Mouse (Mus musculus) brain, embryonic 14.5 days (tissue): Measurements from ENCODE around the gene Ing1. TPM values are rescaled to one million over a fixed set of nuclear protein-coding genes. Genes with fewer than 3 reads are reported as not detected.

Source experiments
- DNase-seq: peaks from one replicate; pipeline ENCODE4 v3.0.0-alpha.2; 2011; ENCODE audit warnings: low read depth
- CTCF ChIP-seq: fragments of 200-500 bp; IDR thresholded peaks from 2 replicates; pipeline ENCODE4 v1.5.1; 2012; ENCODE audit warnings: inconsistent platforms, mild to moderate bottlenecking, moderate library complexity, borderline replicate concordance; ENCODE audit not compliant: insufficient read depth, insufficient read length; ENCODE audit errors: extremely low read depth
- POLR2A ChIP-seq: fragments of 200-500 bp; IDR thresholded peaks from 2 replicates; pipeline ENCODE4 v1.6.1; 2012; ENCODE audit warnings: mild to moderate bottlenecking, inconsistent platforms, borderline replicate concordance; ENCODE audit not compliant: poor library complexity, insufficient read depth, insufficient read length, severe bottlenecking; ENCODE audit errors: extremely low read depth
- polyA plus RNA-seq: library from polyadenylated mRNA; depleted of rRNA; stranded (reverse); fragments of >200 nt; gene quantifications from 2 replicates; pipeline ENCODE4 v1.2.3, GENCODE M21; 2012; rRNA removed

Gene Ing1
- polyA plus RNA-seq = 57.3 and 69.9 TPM in 2 replicates

- DNase-seq = peak; percentile 99
- TF ChIP-seq POLR2A = peak; percentile 59
- no peak for TF ChIP-seq CTCF
Observed at GRCm38 (mm10) chr8:11554799-11555719, at the start of gene Ing1. TSS of gene Ing1 (plus strand) at chr8:11555571.

- DNase-seq = no peak
- no peak for TF ChIP-seq CTCF
Observed at GRCm38 (mm10) chr8:11506074-11506473, 49.3 kb upstream of the Ing1 start.

- TF ChIP-seq CTCF (peak; percentile 67), POLR2A (no peak)
- peak; percentile 64 for DNase-seq
Observed at GRCm38 (mm10) chr8:11506802-11507201, 48.6 kb upstream of the Ing1 start.

GRCm38 (mm10) chr8:11508880-11509279 lies 46.5 kb upstream of the Ing1 start:
- TF ChIP-seq CTCF = no peak
- no peak for TF ChIP-seq POLR2A
- DNase-seq = no peak

- no peak for DNase-seq
Observed at GRCm38 (mm10) chr8:11510971-11511370, 44.4 kb upstream of the Ing1 start.

GRCm38 (mm10) chr8:11512711-11513110 lies 42.7 kb upstream of the Ing1 start:
- no peak for DNase-seq
- TF ChIP-seq POLR2A (no peak), CTCF (no peak)

More at GRCm38 (mm10) chr8:11510971-11511370, 44.4 kb upstream of the Ing1 start:
- TF ChIP-seq CTCF (no peak), POLR2A (no peak)

GRCm38 (mm10) chr8:11513247-11513646 lies 42.1 kb upstream of the Ing1 start:
- no peak for DNase-seq
- no peak for TF ChIP-seq POLR2A

GRCm38 (mm10) chr8:11516292-11516691 lies 39.1 kb upstream of the Ing1 start:
- TF ChIP-seq POLR2A (no peak), CTCF (no peak)

GRCm38 (mm10) chr8:11517366-11518055 lies 37.9 kb upstream of the Ing1 start:
- TF ChIP-seq POLR2A = no peak
- TF ChIP-seq CTCF = no peak
- no peak for DNase-seq

More at GRCm38 (mm10) chr8:11516292-11516691, 39.1 kb upstream of the Ing1 start:
- DNase-seq = no peak

- no peak for TF ChIP-seq CTCF
- no peak for TF ChIP-seq POLR2A
Observed at GRCm38 (mm10) chr8:11518056-11518396, 37.3 kb upstream of the Ing1 start.

GRCm38 (mm10) chr8:11518676-11519075 lies 36.7 kb upstream of the Ing1 start:
- DNase-seq = peak; percentile 6
- no peak for TF ChIP-seq POLR2A
- TF ChIP-seq CTCF = no peak

More at GRCm38 (mm10) chr8:11518056-11518396, 37.3 kb upstream of the Ing1 start:
- DNase-seq = no peak

- DNase-seq = no peak
- TF ChIP-seq POLR2A (no peak), CTCF (no peak)
Observed at GRCm38 (mm10) chr8:11523331-11523730, 32.0 kb upstream of the Ing1 start.
